Mouse (Mus musculus) thymus, postnatal 4 days (tissue): ENCODE measurements around the gene Mrvi1.

Experiments used
- DNase-seq: peaks from one replicate; pipeline ENCODE4 v3.0.0; 2021

Mrvi1 gene

DNA sequence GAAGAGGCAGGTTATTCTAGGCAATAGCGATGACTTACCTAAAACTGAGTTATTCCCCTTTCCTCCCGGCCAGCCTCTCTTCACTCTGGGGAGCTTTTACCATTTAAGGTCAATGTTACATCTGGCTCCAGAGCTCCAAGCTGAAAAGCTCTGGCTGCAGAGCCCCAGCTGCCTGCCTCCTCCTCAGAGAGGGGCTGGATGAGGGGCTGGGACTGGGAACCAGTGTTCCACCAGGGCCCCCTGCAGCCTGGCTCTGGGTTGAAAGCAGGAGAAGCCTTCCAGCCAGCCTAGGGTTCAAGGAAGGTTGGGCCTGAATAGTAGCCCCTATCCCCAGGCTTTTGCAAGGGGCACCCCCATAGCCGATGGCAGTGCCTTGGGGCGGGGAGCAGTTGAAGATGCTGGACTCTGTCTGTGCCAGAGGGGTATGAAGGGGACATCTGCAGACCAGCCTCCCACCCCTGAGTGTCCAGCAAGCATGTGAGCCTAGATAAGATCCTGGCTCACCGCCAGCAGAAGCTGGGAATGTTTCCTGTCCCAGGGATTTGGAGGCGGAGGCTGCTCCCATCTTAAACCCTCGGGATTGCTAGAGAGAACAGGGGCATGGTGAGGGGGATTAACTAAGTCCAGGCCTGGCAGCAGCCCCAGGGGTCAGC lies at the start of gene Mrvi1:
Mrvi1 (minus strand) TSS at position 409 of the 653 bp plus-strand sequence.
- no peak for DNase-seq

DNA sequence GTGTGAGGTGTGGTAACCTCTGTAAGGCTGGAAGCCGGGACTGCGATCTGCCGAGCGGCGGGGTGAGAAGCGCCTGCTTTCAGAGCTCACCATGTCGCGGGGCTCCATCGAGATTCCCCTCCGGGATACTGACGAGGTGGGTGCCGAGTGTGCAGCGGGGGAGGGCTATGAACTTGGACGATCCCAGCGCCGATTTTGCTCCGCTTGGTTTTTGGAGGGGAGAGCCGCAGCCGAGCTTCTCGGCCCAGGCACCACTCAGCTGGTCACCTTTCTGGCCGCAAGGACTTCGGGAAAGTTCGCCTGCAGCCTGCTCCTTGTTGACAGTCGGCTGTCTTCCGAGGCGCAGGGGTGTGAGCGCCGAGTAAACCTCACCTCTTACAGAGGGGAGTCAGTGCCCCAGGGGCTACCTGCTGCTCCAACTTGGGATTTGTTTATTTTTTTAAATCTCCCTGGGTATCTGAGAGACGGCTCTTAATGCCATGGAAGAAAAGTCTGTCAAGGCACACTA lies 46.8 kb upstream of the Mrvi1 start:
- no peak for DNase-seq

DNA sequence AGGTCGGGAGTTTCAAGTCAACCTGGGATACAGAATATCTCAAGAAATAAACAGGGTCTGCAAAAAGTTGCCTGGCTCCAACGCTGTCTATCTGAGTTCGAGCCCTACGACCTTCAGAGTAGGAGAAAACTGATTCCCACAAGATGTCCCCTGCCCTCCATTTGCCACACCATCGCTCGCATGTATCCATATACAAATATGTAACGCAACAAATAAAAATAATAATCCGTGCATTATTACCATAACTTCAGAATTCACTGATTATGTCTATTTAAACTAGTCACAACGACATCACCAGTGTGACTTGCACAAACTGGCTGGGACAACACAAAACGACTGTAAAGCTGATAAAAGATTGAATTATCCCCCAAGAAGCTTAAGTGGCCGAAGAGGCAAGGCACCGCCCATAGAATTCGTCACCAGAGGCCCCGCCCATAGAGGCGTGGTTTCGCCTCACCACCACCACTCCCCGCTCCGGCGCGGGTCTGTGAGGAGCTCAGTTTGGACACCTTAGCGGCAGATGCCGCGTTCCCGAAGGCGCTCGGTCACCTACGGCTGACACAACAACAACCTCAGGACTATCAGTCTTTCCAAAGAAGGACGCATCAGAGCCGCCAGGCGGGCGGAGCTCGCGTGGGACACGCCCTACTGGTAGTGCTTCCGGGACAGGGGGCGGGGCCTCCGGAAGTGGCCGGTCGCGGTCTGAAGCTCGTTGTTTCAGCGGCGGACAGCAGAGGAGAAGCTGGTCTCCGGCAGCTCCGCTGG lies 46.2 kb upstream of the Mrvi1 start, which contains the start of gene Ctr9:
Ctr9 (plus strand) TSS at position 671 of the 765 bp plus-strand sequence.
- peak; percentile 95 for DNase-seq

DNA sequence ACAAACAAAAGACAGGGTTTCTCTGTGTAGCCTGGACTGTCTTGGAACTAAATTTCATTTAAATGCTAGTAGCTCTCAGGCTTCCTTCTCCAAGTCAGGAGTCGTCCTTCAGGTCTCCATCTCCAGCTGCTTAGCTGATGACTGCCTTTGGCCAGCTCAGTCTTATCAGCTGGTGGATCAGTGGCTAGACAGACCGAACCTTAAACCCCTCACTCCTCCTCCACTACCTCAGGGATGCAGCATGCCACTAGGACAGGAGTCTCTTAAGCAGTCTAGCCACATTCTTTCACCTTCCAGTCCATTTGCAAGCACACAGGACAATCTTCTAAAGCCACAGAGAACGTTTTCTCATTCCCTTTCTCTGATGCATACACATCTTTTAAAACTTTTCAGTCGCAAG lies 42.7 kb upstream of the Mrvi1 start:
- no peak for DNase-seq

DNA sequence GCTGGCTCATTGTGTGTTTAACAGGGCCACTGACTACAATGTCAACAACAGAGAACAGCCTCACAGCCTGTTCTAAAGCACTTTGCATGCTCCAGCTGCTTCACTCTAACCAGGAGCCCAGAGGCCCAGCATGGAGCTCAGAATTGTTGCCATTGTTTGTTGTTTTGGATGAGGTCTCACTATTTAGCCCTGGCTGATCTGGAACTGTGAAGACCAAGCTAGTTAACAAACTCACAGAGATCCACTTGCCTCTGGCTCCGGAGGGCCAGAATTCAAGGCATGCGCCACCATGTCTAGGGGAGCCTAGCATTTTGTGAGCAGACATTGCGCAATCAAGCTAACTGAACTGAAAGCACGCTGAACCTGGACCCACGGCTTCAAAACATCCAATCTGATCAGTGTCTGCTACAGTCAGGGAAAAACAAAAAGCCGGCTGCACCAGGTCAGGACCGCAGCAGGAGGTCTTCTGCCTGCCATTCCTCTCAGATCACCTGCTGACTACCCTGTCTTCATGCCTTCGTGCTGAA lies 41.9 kb upstream of the Mrvi1 start:
- DNase-seq, result no peak

DNA sequence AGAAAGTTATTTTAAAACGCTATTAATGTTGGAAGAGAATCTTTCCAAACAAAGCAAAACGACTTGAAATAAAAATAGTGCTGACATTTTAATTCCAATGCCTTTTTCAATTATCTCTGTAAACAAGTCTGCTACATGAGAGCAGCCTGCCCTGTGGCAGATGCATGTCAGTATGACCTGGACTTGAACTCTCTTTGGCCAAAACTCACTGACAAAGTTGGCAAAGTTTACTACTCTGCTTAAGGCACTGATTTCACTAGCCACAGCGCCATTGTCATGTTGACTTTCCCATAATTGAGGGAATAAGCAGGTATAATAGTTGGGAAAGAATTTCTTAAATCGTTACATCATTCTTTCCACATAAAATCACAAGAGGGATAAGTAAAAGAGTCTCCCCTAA lies 38.6 kb upstream of the Mrvi1 start:
- no peak for DNase-seq

DNA sequence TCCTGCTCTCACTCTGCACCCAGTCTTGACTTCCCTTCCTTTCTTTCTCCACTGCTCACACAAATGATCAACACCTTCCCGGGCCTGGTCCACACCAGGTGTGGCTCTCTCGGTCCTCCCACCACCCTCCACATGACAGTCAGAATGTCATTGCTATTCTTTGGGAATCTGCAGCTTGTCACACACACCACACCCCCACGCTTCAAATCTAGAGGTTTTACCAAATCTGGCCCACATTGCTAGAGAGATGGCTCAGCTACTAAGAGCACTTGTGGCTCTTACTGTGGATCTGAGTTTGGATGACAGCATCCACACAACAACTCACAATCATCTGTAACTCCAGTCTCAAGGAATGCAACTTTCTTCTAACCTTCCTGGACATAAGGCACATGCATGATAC lies 34.7 kb upstream of the Mrvi1 start:
- DNase-seq, result no peak

DNA sequence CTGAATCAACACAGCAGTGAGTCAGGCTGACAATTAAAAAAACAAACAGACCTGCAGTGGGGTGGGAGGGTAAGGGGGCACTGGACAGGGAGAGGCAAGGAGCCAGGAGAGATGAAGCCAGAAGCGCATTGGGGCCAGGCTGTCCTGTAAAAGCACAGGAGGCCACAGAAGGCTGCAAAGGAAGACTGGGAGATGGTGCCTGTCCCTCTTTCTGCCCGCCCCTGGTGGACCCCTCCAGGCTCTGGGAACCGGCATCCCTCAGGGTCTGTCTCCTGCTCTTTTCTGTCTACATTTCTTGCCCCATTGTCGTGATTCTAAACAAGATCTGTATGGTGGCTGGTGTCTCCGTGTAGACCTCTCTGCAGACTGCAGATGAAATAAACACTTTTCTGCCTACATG lies 33.5 kb upstream of the Mrvi1 start:
- no peak for DNase-seq

DNA sequence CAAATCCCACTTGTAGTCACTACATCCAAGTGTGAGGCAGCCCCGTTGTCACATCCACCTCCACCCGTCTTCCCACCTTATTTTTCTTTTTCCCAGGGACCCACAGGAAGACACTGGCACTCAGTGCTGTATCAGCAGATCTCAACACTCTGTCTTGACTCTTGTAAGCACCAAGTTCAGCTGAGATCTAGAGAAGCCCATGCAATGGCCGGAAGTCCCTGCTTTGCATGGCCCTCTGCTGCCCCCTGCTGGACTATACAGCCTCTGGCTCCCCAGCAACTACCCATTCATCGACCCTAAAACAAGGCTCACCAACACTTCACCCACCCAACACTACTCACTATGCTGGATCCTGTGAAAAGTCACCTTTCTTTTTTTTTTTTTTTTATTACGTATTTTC lies 32.6 kb upstream of the Mrvi1 start:
- DNase-seq, result peak; percentile 97

DNA sequence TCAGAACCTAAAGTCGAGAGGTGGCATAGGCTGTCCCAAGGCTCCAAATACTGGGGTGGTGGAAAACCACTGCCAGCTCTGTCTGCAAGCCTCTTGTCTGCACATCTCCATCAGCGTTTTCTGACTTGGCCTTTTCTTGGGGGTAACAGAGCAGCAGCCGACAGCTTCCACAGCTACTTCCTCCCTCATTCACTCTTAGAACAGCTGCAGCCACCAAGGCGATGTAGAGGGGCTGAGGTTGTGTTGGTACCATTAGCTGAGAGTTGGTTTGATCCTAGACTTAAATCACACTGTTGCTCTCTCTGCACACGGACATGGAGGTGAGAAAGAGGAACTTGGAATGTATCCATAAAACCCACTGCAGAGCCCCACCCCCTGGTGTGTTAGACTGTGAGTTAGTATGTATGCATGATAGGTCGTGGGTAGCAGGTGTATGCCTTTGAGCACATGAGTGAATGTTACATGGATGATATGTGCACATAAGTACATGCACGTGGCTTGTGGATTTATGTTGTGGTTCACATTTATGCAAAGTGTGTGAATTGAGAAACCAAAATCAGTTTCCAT lies 31.9 kb upstream of the Mrvi1 start:
- peak; percentile 20 for DNase-seq

DNA sequence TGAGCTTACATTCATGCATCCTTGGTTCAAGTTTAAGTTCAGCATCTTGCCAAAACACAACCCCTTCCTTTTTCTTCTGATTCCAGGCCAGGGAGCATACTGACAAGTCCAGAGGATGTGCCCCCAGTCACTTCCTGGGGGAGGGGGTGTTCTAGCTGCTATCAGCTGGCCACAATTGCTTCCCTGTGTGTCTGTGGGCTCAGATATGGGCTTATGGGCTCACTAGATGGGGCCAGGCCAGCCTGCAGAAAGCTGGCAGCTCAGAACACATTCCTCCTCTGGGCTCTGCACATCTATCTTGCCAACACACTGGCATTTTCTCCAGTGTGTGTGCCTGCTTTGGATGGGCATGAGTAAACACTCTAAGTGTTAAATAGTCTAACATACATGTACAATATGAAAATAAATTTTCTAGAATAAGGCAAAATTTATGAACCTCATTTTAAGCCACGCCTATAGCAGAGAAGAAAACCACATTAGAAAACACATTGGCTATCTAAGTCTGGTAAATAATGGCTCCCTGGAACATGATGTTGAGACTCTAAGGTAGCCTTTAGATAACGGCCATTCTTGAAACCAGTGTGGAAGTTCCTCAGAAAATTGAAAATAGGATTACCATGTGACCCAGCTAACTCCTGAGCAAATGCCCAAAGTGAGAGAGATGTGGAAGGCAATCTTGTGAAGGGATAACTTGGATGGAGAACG lies 22.0 kb upstream of the Mrvi1 start:
- no peak for DNase-seq

DNA sequence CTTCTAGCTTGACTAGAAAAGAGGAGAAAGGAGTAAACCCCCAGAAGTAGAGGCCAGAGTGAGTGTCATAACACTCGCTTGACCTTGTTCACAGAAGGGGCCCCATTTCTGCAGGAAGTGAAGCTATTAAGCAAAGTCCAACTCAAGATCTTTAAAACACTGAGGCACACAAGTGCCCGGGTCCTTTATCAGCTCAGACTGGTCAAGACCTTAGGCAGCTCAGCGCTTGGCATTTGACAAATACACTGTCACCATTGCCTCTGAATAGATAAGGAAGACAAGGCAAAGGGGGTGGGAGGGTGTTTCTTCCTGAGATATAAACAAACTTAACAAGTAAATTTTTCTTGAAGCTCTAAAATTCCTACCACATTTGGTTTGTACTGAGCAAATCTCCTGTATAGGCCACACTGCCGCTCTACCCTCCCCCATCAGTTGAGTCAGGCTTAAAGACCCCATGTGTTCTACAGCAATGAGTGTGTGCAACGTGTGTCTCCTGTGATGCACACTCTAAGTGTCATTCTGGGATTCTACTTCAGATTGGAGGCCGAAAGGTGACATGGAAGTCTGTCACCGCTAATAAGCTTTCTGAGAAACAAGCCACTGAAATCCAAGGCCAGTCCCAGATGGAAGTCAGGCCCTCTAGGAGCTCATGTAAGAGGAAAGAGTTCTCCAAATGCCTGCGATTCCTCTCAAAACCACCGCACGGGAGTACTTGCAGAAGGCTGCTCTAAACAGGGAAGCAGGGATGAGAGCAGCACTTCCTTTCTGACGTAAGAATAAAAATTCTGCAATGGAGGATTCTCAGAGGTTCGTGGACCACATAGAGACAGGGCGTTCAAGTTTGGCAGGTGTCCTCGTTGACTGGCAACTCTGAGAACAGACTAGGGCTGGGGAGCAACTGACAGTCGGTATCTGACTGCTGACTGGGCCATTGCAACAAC lies 16.9 kb upstream of the Mrvi1 start:
- DNase-seq, result peak; percentile 37

DNA sequence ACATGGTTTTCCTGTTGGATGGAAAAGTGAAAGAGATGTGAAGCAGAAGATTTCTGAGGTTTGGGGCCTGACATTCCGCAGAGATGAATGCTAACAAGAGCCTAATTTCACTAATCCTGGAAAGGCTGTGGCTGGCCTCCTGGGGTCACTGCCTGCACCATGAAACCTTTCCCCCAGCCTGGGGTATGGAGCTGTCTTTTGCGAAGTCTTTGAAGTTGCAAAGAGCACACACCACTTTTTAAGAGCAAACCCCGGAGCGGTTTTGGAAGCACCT lies 8.9 kb upstream of the Mrvi1 start:
- no peak for DNase-seq

DNA sequence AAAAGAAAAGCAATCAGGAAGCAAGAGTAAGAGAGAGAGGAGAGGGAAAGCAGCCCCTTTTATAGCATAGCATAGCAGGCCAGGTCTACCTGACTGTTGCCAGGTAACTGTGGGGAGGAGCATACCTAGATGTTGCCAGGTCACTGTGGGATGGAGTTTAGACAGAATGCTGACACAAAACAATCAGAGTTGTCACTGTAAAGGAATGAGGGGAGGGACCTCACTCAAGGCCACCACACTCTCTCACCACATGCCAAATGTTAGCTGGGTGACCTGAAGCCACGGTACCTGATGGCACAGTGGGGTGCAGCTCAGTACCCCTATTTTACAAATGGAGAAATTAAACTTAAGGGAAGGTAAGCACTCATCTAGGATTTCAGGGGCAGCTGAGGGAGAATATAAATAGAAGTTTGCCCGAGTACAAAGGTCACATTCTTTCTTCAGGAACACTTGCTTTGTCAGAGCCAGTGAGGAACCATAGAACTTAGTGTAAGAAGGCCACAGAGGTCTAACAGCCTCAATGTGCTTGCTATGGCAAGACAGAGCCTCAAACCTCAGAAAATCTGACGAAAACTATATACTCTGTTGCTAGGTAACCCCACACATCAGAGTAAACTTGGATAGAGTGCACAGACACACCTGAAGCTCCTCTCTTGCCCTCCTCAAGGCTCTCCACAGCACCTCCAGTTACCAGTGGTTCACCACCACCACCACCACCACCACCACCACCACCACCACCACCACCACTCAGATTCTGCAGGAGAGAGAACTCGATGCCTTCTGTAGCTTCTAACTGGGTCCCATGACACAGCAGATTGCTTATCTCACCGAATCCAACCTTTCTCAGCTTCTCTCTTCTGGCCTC lies 8.3 kb upstream of the Mrvi1 start:
- no peak for DNase-seq

DNA sequence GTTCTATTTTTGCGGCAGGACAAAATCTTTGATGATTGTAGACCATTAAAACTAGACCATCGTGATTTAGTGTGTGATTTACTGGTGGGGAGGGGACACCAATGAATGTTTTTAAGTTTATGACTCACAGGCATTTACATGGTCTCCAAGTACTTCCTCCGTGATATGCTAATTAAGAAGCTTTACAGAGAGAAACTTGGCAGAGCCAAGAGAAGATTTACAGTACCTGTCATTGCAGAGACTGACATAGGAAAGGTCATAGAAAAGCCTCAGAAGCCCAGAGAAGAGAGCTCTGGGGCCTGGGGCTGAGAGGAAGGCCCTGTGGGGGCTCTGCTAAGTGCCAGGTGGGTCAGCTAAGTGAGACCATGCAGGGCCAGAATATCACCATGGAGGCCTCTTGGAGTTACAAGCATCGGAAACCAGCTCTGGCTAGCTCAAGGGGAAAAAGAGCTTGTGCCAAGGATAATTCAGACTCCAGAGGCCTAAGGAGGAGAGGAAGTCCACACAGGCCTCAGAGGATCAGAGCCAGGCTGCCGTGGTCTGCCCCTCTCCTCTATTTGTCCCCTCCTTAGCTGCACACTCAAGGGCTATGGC lies 7.1 kb upstream of the Mrvi1 start:
- no peak for DNase-seq

DNA sequence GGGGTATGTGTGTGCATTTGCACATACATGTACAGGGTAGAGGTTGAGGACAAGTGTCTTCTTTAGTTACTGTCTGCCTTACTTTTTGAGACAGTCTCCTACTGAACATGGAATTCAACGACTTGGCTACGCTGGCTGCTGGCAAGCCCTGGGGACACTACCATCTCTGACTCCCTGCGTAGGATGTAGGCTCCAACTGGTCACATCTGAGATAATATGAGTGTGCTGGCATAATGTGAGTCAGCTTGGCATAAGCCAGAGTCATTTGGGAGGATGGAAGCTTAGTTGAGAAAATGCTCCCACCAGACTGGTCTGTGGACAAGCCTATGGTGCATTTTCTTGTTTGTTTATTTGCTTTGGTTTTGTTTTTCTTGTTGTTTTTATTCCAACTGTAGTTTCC lies 5.8 kb upstream of the Mrvi1 start:
- DNase-seq, result no peak

DNA sequence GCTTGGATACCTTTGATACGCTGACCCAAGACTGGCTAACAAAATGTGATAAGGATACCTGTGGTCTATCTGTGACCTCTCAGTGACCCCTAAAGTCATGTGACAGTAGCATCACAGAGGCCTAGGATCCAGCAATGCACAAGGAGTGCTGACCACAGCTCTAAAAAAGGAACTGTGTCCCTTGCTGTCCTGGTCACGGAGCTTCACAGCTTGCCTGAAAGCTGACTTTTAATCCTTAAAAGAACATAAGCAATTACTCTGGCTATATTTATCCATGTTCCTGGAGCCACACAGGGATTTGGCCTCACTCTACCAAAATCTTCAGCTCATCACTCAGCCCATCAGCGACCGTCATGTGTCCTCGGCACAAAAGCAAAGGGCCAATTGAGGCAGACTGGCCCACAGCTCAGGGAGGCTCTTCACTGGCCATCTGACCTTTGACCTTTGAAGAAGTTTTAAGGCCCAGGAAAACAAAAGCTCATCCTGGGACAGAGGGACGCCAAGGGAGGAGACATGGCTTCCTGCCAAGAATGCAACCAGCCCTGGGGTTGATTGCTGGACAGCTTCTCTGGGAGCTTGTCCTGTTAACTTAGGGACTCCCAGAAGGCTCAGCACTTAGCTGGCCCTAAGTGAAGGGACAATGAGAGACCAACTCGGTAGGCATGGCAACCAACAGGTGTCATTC lies 3.5 kb upstream of the Mrvi1 start:
- no peak for DNase-seq

DNA sequence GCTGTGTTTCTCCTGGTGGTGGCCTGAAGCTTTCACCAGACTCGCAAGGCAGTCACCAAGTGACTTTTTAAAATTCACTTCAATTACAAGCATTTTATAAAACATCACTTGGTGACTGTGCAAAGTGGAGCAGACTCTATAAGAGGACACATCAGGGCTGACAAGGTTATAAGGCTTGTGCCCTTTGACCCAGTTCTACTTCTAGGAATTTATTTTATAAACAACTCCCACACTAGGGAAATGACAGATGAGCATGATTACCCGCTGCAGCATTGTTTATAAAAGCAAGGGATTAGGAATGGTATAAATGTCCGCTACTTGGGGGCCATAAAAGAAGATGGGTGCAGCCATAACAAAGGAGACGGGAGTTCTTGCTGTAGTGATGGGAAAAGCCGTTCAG lies 1.4 kb upstream of the Mrvi1 start:
- DNase-seq, result no peak

DNA sequence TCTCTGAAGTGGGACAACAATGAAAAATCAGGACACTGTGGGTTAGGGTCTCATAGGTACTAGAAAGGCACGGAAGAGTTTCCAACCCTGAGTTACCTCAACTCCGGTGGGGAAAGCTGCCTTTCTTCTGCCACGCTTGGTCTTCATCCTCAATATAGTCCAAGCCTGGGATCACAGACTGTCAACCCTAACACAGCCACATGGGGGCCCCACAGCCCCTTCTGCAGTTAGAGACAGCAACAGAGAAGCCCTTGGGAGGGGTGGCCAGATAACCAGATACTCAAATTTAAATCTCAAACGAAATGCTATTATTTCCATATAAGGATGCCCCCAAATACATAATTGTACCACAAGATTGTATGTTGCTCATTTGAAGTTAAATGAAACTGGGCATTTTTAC lies 503 bp upstream of the Mrvi1 start:
- DNase-seq, result peak; percentile 69

DNA sequence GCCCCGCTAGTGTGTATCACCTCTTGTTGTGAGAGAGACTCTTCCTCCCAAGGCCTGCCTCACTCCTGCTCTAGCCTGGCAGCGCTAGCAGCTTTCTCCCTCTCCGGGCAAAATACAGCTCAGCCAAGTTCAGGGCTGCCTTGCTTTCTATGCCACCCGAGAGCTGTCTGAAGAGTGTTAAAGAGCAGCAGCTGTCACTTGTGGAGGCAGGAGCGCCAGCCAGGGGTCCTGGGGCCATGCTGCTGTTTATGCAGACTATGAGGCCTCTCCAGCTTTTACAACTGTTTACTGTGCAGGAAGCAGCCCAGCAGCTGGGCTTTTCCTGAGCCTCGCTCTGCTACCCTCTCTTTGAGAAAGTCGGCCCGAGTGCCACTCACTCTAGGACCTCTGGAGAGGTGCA lies 1.2 kb downstream of the Mrvi1 start:
- peak; percentile 22 for DNase-seq
